In genomic region chr4:135272640-135273306, GRCm38 (mm10) we compare ENCODE assay signal across 8 mouse cellular contexts. TPM values are rescaled to one million over a fixed set of nuclear protein-coding genes. Genes with fewer than 3 reads are reported as not detected.
A peak's percentile ranks its signal among the peaks of the same experiment; 100 is the strongest.
DNase-seq lines count a peak whose midpoint lies in the region; ATAC-seq and TF ChIP-seq lines count a peak whose summit lies in the region.

Clic4 (minus strand) TSS chr4:135272814.

- peak; percentile 98 for TF ChIP-seq POLR2A in lung, adult 2 months (IDR thresholded peaks at IDR 0.05; ENCODE audit: borderline replicate concordance, extremely low read depth, low read depth, low read length)

- ATAC-seq in forebrain, embryonic 15.5 days (replicated peaks) = peak; percentile 99
- peak; percentile 93 for ATAC-seq in neutrophil, adult 5-6 weeks (ENCODE audit: extremely low read depth, insufficient number of reproducible peaks, low FRiP score, poor library complexity, severe bottlenecking)

- TF ChIP-seq CTCF in lung, adult 2 months (IDR thresholded peaks at IDR 0.05; ENCODE audit: insufficient read depth, low read length) = no peak

- under 1% methylated on average over 61 of the region's 64 CpGs for WGBS in forebrain, embryonic 15.5 days
- WGBS in lung, adult 2 months = under 1% methylated on average over 62 of the region's 64 CpGs

- peak within 1 kb of the TSS; percentile 80 to 90 for H3K4me3 ChIP-seq in ES-E14 (ENCODE audit: insufficient read depth in 1 of 2, low read depth in 1 of 2, low read length in 2 of 2, poor library complexity in 1 of 2, severe bottlenecking in 1 of 2)
- H3K4me3 ChIP-seq in forebrain, embryonic 15.5 days = peak within 1 kb of the TSS; percentile 79
- peak within 1 kb of the TSS; percentile 92 for H3K4me3 ChIP-seq in lung, adult 2 months (replicated peaks; ENCODE audit: extremely low read depth, low read depth, low read length)

- H3K9me3 ChIP-seq in ES-E14 (ENCODE audit: control insufficient read depth, insufficient read depth, low read depth, low read length) = no peaks in the 10 kb centered on the region
- H3K9me3 ChIP-seq in forebrain, embryonic 15.5 days = no peaks in the 10 kb centered on the region

- peak within 1 kb of the TSS; percentile 52; the same call in 1 of the 2 replicates for H3K27ac ChIP-seq in ES-E14 (ENCODE audit: insufficient read depth, low read depth, low read length, poor library complexity, severe bottlenecking)
- peak within 1 kb of the TSS; percentile 94 for H3K27ac ChIP-seq in forebrain, embryonic 15.5 days (replicated peaks)

- peak within 1 kb of the TSS; percentile 78 for H3K4me2 ChIP-seq in forebrain, embryonic 15.5 days (replicated peaks)

- intact Hi-C loops in heart, postnatal 25 days (cut with DNase I) = no loop called here

- DNase-seq in ES-E14 (ENCODE audit: low read depth, low spot score) = peak; percentile 98
- DNase-seq in cerebellum, adult 11-12 months = peak; percentile 90
- peak; percentile 99 for DNase-seq in heart, postnatal 25 days (ENCODE audit: low spot score)
- peak; percentile 90 to 94 for DNase-seq in layer of hippocampus, adult 18-20 months (ENCODE audit: low spot score in 2 of 2)
- DNase-seq in lung, adult 2 months = peak; percentile 99
- peak; percentile 98 to 99 for DNase-seq in thymus, adult 18-20 months

- peak within 1 kb of the TSS; percentile 91 for H3K9ac ChIP-seq in ES-E14 (ENCODE audit: insufficient read depth, low read depth, low read length, poor library complexity, severe bottlenecking)
- peak within 1 kb of the TSS; percentile 81 for H3K9ac ChIP-seq in forebrain, embryonic 15.5 days (replicated peaks)

- in situ Hi-C loops in ES-E14 (cut with MboI; ENCODE audit: low sequenced_read_pairs in 2 of 2, unreplicated experiment in 2 of 2) = no loop called here

- H3K36me3 ChIP-seq in ES-E14 (ENCODE audit: control insufficient read depth, insufficient read depth, low read length, poor library complexity, severe bottlenecking) = peaks cover 11% of the 10 kb centered on the region; the same call in 1 of the 2 replicates
- H3K36me3 ChIP-seq in forebrain, embryonic 15.5 days = no peaks in the 10 kb centered on the region

- H3K4me1 ChIP-seq in ES-E14 (ENCODE audit: control insufficient read depth in 2 of 2, insufficient read depth in 2 of 2, low read length in 2 of 2, poor library complexity in 1 of 2) = peaks cover 7 to 9% of the 10 kb centered on the region in 2 experiments; a peak in 2 of 4 replicates
- peaks cover 43% of the 10 kb centered on the region for H3K4me1 ChIP-seq in forebrain, embryonic 15.5 days
- peaks cover 20% of the 10 kb centered on the region for H3K4me1 ChIP-seq in lung, adult 2 months (ENCODE audit: control insufficient read depth, insufficient read depth, low read length)

- H3K27me3 ChIP-seq in forebrain, embryonic 15.5 days = no peaks in the 10 kb centered on the region

TF ChIP-seq in ES-E14, 5 proteins besides CTCF, POLR2A, EP300 and RAD21:
- TF ChIP-seq MAFK (IDR thresholded peaks at IDR 0.05; ENCODE audit: insufficient read depth, low read depth, low read length) = no peak
- TF ChIP-seq HCFC1 (IDR thresholded peaks at IDR 0.05; ENCODE audit: borderline replicate concordance, insufficient read depth, low read length) = no peak
- TF ChIP-seq CHD2 (IDR thresholded peaks at IDR 0.05; ENCODE audit: low read depth, low read length) = no peak
- no peak for TF ChIP-seq ZC3H11A (IDR thresholded peaks at IDR 0.05; ENCODE audit: borderline replicate concordance, low read depth, low read length)
- no peak for TF ChIP-seq ZNF384 (IDR thresholded peaks at IDR 0.05; ENCODE audit: low read depth, low read length)

RNA-seq across cellular contexts. Expression of gene Clic4, which starts in this region (rescaled TPM):
- total RNA-seq in ES-E14 (2012; rRNA removed) = 62.4 and 69.3 TPM in 2 replicates
- polyA plus RNA-seq in forebrain, embryonic 15.5 days (2015; fragmentation: Nextera tagmentation; extraction: Ambion mirVana) = 114 and 116 TPM in 2 replicates
- total RNA-seq in heart, postnatal 25 days (2021) = 100 to 1,000 TPM; 249 to 269 TPM
- 10 to 100 TPM; 40.1 to 40.2 TPM for total RNA-seq in layer of hippocampus, adult 18-20 months (2021)
- polyA plus RNA-seq in lung, adult 2 months (2012; rRNA removed) = 190 and 227 TPM in 2 replicates
- 31.7 and 32.3 TPM in 2 replicates for total RNA-seq in neutrophil, adult 5-6 weeks (2017)

Comparison
In these comparisons a context has a peak if more than half of its experiments do, and no peak if none do; other contexts are left out.
1. Peak in every context shown above with its lines: DNase-seq, ATAC-seq, H3K4me3 ChIP-seq and H3K27ac ChIP-seq.